Mouse (Mus musculus) heart, embryonic 16.5 days (tissue): ENCODE results near the gene Cdh22. TPM values are rescaled to one million over a fixed set of nuclear protein-coding genes. Genes with fewer than 3 reads are reported as not detected.

Experiments
- ATAC-seq: fragments of 200-750 bp; cut with Nextera tagmentation; replicated peaks from 2 replicates; pipeline ENCODE4 v1.8.0; 2017; ENCODE audit warnings: moderate number of reproducible peaks; ENCODE audit not compliant: insufficient read depth, low FRiP score; ENCODE audit errors: extremely low read depth
- H3K27ac ChIP-seq: fragments of 300-500 bp; sonication (generic); 2 replicates; pipeline ENCODE4 v1.5.1; 2014; ENCODE audit warnings: mild to moderate bottlenecking, low read length, control low read depth, moderate library complexity
- H3K27me3 ChIP-seq: fragments of 300-500 bp; sonication (generic); 2 replicates; pipeline ENCODE4 v1.6.1; 2014; ENCODE audit warnings: low read length, mixed read lengths; ENCODE audit not compliant: control insufficient read depth, insufficient read depth
- H3K36me3 ChIP-seq: fragments of 300-500 bp; sonication (generic); 2 replicates; pipeline ENCODE4 v1.6.1; 2014; ENCODE audit not compliant: control insufficient read depth, insufficient read depth
- H3K4me1 ChIP-seq: fragments of 300-500 bp; sonication (generic); 2 replicates; pipeline ENCODE4 v1.6.1; 2014; ENCODE audit warnings: low read length, mixed read lengths; ENCODE audit not compliant: control insufficient read depth, insufficient read depth
- H3K4me2 ChIP-seq: fragments of 300-500 bp; sonication (generic); 2 replicates; pipeline ENCODE4 v1.6.1; 2014; ENCODE audit warnings: low read depth, mild to moderate bottlenecking, control low read depth, low read length
- H3K4me3 ChIP-seq: fragments of 300-500 bp; sonication (generic); 2 replicates; pipeline ENCODE4 v1.5.1; 2014; ENCODE audit warnings: mild to moderate bottlenecking, control low read depth, low read length
- H3K9ac ChIP-seq: fragments of 300-500 bp; sonication (generic); 2 replicates; pipeline ENCODE4 v1.6.1; 2014; ENCODE audit warnings: low read length, control low read depth
- H3K9me3 ChIP-seq: fragments of 300-500 bp; sonication (generic); replicated peaks from 2 replicates; pipeline ENCODE4 v1.6.1; 2016; ENCODE audit warnings: low read length; ENCODE audit not compliant: control insufficient read depth
- WGBS: fragments of 180-500 bp; shearing (Covaris S2); extraction: QIAGEN DNeasy Blood & Tissue Kit; methylation state at CpG from one replicate; pipeline ENCODE4 v1.1.7; 2014; 5-methylcytosine and 5-hydroxymethylcytosine counted together
- polyA plus RNA-seq: library from polyadenylated mRNA; unstranded; fragments of >200 nt; fragmentation: Nextera tagmentation; extraction: Ambion mirVana; gene quantifications from 2 replicates; pipeline ENCODE4 v1.2.1, GENCODE M21; 2015

Cdh22 gene
- polyA plus RNA-seq = 0.11 and 0.19 TPM in 2 replicates

- peak within 1 kb of the TSS; percentile 63 for H3K4me3 ChIP-seq
- no peak within 1 kb of the TSS for H3K27ac ChIP-seq
- ATAC-seq = peak; percentile 49; the same call in 1 of the 2 replicates
- no peaks in the 10 kb centered on the region for H3K9me3 ChIP-seq
- H3K4me1 ChIP-seq = peaks cover 10% of the 10 kb centered on the region; the same call in 1 of the 2 replicates
- peaks cover 96% of the 10 kb centered on the region for H3K27me3 ChIP-seq
- H3K36me3 ChIP-seq = no peaks in the 10 kb centered on the region
- peak within 1 kb of the TSS; percentile 58 for H3K9ac ChIP-seq
- WGBS = 1% methylated on average over 53 of the region's 60 CpGs
- H3K4me2 ChIP-seq = peak within 1 kb of the TSS; percentile 79
Observed at GRCm38 (mm10) chr2:165234613-165235291, at the start of gene Cdh22. Gene Cdh22, minus strand, starts transcription at chr2:165234853.

- Histone ChIP-seq H3K27ac (no peak overlapping the region), H3K9me3 (no peaks in the 10 kb centered on the region), H3K36me3 (peaks cover 2% of the 10 kb centered on the region; the same call in 1 of the 2 replicates), H3K27me3 (no peaks in the 10 kb centered on the region), H3K4me2 (no peak overlapping the region), H3K9ac (no peak overlapping the region), H3K4me1 (peaks cover 13% of the 10 kb centered on the region), H3K4me3 (no peak overlapping the region)
- 72% methylated on average over 7 of the region's 7 CpGs for WGBS
- ATAC-seq = no peak
Observed at GRCm38 (mm10) chr2:165284377-165284776, 49.7 kb upstream of the Cdh22 start.

GRCm38 (mm10) chr2:165283644-165284043 lies 49.0 kb upstream of the Cdh22 start:
- Histone ChIP-seq H3K4me3 (no peak overlapping the region), H3K4me1 (peaks cover 10% of the 10 kb centered on the region), H3K27me3 (no peaks in the 10 kb centered on the region), H3K9ac (no peak overlapping the region), H3K36me3 (peaks cover 2% of the 10 kb centered on the region; the same call in 1 of the 2 replicates), H3K27ac (no peak overlapping the region), H3K9me3 (no peaks in the 10 kb centered on the region), H3K4me2 (no peak overlapping the region)
- ATAC-seq = no peak
- WGBS = 89% methylated on average over 3 of the region's 3 CpGs

GRCm38 (mm10) chr2:165281779-165282311 lies 47.2 kb upstream of the Cdh22 start:
- H3K9me3 ChIP-seq = no peaks in the 10 kb centered on the region
- 0 out of 2 replicates have a peak, but pooled peaks have one; percentile 29 for ATAC-seq
- H3K9ac ChIP-seq = no peak overlapping the region
- 41% methylated on average over 4 of the region's 6 CpGs for WGBS
- H3K36me3 ChIP-seq = peaks cover 7% of the 10 kb centered on the region; the same call in 1 of the 2 replicates
- H3K4me2 ChIP-seq = no peak overlapping the region
- H3K27ac ChIP-seq = no peak overlapping the region
- no peaks in the 10 kb centered on the region for H3K27me3 ChIP-seq
- no peak overlapping the region for H3K4me3 ChIP-seq
- peaks cover 5% of the 10 kb centered on the region for H3K4me1 ChIP-seq

GRCm38 (mm10) chr2:165279351-165279750 lies 44.7 kb upstream of the Cdh22 start:
- H3K4me3 ChIP-seq = no peak overlapping the region
- WGBS = 71% methylated on average over 10 of the region's 10 CpGs
- H3K27ac ChIP-seq = no peak overlapping the region
- no peaks in the 10 kb centered on the region for H3K9me3 ChIP-seq
- H3K27me3 ChIP-seq = no peaks in the 10 kb centered on the region
- peaks cover 7% of the 10 kb centered on the region; the same call in 1 of the 2 replicates for H3K36me3 ChIP-seq
- H3K4me2 ChIP-seq = no peak overlapping the region
- H3K4me1 ChIP-seq = no peaks in the 10 kb centered on the region
- ATAC-seq = no peak
- no peak overlapping the region for H3K9ac ChIP-seq

GRCm38 (mm10) chr2:165277188-165277740 lies 42.6 kb upstream of the Cdh22 start:
- Histone ChIP-seq H3K4me2 (no peak overlapping the region), H3K36me3 (peaks cover 7% of the 10 kb centered on the region; the same call in 1 of the 2 replicates), H3K9ac (no peak overlapping the region), H3K27ac (no peak overlapping the region), H3K27me3 (no peaks in the 10 kb centered on the region), H3K4me3 (no peak overlapping the region), H3K9me3 (no peaks in the 10 kb centered on the region), H3K4me1 (no peaks in the 10 kb centered on the region)
- ATAC-seq = no peak
- 82% methylated on average over 5 of the region's 5 CpGs for WGBS

GRCm38 (mm10) chr2:165275824-165276223 lies 41.2 kb upstream of the Cdh22 start:
- WGBS = 34% methylated on average over 8 of the region's 8 CpGs
- H3K9me3 ChIP-seq = no peaks in the 10 kb centered on the region

GRCm38 (mm10) chr2:165275124-165275640 lies 40.5 kb upstream of the Cdh22 start:
- no peak overlapping the region for H3K9ac ChIP-seq
- no peak for ATAC-seq
- H3K9me3 ChIP-seq = no peaks in the 10 kb centered on the region

More at GRCm38 (mm10) chr2:165275824-165276223, 41.2 kb upstream of the Cdh22 start:
- Histone ChIP-seq H3K4me1 (peaks cover 2% of the 10 kb centered on the region; the same call in 1 of the 2 replicates), H3K27ac (no peak overlapping the region), H3K9ac (no peak overlapping the region), H3K4me2 (no peak overlapping the region), H3K27me3 (no peaks in the 10 kb centered on the region), H3K36me3 (peaks cover 7% of the 10 kb centered on the region; the same call in 1 of the 2 replicates), H3K4me3 (no peak overlapping the region)
- ATAC-seq = no peak; the same call in 1 of the 2 replicates

More at GRCm38 (mm10) chr2:165275124-165275640, 40.5 kb upstream of the Cdh22 start:
- WGBS = 56% methylated on average over 8 of the region's 8 CpGs
- no peaks in the 10 kb centered on the region for H3K27me3 ChIP-seq
- no peak overlapping the region for H3K4me2 ChIP-seq
- peaks cover 2% of the 10 kb centered on the region; the same call in 1 of the 2 replicates for H3K4me1 ChIP-seq
- no peak overlapping the region for H3K27ac ChIP-seq
- peaks cover 5% of the 10 kb centered on the region; the same call in 1 of the 2 replicates for H3K36me3 ChIP-seq
- no peak overlapping the region for H3K4me3 ChIP-seq
